17 mouse cellular contexts compared by ENCODE assay signal in genomic region chr4:133127079-133127478, GRCm38 (mm10).
"Had no signal": no experiment of that assay in that cellular context is flagged by ENCODE, and none has a peak within 500 bp of the region (broad histone marks: within the 10 kb centered on the region; RNA-seq: fewer than 3 reads in every experiment).

No protein-coding gene starts in this region.

- ATAC-seq: inflammation-experienced regulatory T-cells, adult 6 months; intestine, postnatal 0 days; midbrain, embryonic 16.5 days had no signal

- H3K36me3 ChIP-seq: liver, embryonic 13.5 days; midbrain, embryonic 12.5 days; neural tube, embryonic 13.5 days had no signal

- H3K4me3 ChIP-seq: left cerebral cortex, adult 2 months; liver, embryonic 13.5 days; midbrain, embryonic 12.5 days; myocyte; neural tube, embryonic 13.5 days had no signal

- DNase-seq: kidney, adult 9 months; kidney, postnatal 14 days; layer of hippocampus, postnatal 36 days; liver, embryonic 13.5 days; lung, adult 2 months; lung, postnatal 14 days; lung, postnatal 4 days; retina, postnatal 1 day; thymus, adult 18-20 months; thymus, postnatal 36 days had no signal

- H3K9me3 ChIP-seq: liver, embryonic 13.5 days; midbrain, embryonic 12.5 days had no signal

- H3K9ac ChIP-seq: liver, embryonic 13.5 days; midbrain, embryonic 12.5 days; neural tube, embryonic 13.5 days had no signal

- H3K4me2 ChIP-seq: liver, embryonic 13.5 days; midbrain, embryonic 12.5 days; neural tube, embryonic 13.5 days had no signal

- H3K27ac ChIP-seq: left cerebral cortex, adult 2 months; liver, embryonic 13.5 days; midbrain, embryonic 12.5 days; neural tube, embryonic 13.5 days had no signal

- H3K27me3 ChIP-seq: liver, embryonic 13.5 days; midbrain, embryonic 12.5 days; neural tube, embryonic 13.5 days had no signal
